Mouse (Mus musculus) bone marrow macrophage, adult 2 months (primary cell): Measurements from ENCODE around the gene Rpl9-ps6.

Source experiments
- CTCF ChIP-seq: IDR thresholded peaks from 2 replicates; pipeline ENCODE4 v1.5.1; 2012; ENCODE audit warnings: low read depth, mild to moderate bottlenecking, low read length, moderate library complexity
- POLR2A ChIP-seq: IDR thresholded peaks from 2 replicates; pipeline ENCODE4 v1.6.1; 2012; ENCODE audit warnings: mild to moderate bottlenecking, low read depth, low read length, borderline replicate concordance

DNA sequence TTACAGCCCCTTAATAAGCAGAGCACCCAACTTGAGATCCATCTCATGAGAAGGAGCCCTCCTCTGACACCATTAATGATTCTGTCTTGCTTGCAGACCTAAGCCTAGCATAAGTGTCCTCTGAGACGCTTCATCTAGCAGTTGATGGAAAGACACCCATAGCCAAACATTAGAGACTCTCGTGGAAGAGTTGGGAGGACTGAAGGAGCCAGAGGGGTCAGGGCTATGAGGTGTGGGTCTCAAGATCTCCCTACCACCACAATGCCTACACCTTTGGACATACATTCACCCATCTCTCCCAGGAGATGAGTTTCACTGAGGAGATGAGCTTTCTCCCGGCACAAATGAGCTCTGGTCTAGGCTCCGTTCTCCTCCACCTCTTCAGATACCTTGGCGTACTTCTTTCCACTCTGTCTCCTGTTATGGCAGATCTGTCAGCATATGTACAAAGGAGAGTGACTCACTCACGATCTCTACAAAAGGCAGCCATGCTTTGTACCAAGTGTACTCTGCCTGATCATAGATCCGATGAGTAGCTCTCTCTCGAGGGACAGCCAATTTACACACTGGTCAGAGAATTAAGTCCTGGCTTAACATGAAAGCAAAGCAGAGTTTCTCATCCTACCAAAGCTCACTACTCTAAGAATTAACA, 14.5 kb upstream of the Rpl9-ps6 start:
- TF ChIP-seq CTCF (no peak), POLR2A (no peak)
